Mouse (Mus musculus) erythroblast, embryonic 14.5 days (primary cell): ENCODE results near the gene Tmem108.

Source experiments
- GATA1 ChIP-seq: IDR thresholded peaks from 2 replicates; pipeline ENCODE4 v1.6.1; 2012; ENCODE audit warnings: low read length, inconsistent platforms, mixed read lengths
- TAL1 ChIP-seq: IDR thresholded peaks from 3 replicates; pipeline ENCODE4 v1.6.1; 2012; ENCODE audit warnings: low read length, inconsistent platforms, mixed read lengths

DNA sequence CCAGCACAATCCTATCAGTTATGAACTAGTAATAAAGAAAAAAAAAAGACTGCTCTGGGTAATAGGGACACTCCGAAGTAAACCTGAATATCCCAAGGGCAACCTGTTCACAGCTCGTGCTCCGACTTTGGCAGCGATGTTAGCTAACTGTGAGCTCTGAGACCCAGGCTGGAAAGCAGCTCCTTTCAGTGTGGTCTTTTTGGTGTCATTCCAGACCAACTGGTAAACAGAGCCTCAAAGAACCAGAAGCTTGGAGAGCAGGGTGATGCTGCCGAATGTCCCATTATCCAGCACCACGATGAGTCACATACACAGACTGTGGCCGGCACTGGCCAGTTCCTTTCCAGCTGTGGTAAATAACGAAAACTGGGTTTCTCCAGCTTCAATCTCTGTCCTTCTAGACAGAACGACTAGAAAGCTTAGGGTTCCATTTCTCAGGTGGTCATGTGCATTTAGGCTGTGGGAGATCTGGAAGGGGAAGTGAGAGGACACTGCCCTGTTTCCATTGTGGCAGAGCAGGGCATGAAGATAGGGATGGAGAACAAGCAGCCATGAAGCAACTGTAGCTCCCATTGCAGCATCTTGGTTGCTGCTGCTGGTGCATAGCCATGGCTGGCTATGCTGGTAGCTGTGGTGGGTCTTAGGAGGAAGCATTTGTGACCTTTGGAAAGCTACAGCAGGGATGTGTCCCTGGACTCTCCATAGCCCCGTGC, 179.2 kb downstream of the Tmem108 start:
- TF ChIP-seq TAL1 (no peak), GATA1 (no peak)
